Mouse (Mus musculus) embryonic facial prominence, embryonic 15.5 days (tissue): ENCODE results near the gene Thap12. TPM values are rescaled to one million over a fixed set of nuclear protein-coding genes. Genes with fewer than 3 reads are reported as not detected.

Experiments
- ATAC-seq: fragments of 200-750 bp; cut with Nextera tagmentation; 2 replicates; pipeline ENCODE4 v1.8.0; 2017; ENCODE audit warnings: low read depth, moderate TSS enrichment; ENCODE audit not compliant: insufficient number of reproducible peaks, low FRiP score, low TSS enrichment
- H3K27ac ChIP-seq: fragments of 300-500 bp; sonication (generic); replicated peaks from 2 replicates; pipeline ENCODE4 v1.5.1; 2015; ENCODE audit warnings: mild to moderate bottlenecking, inconsistent platforms
- H3K27me3 ChIP-seq: fragments of 300-500 bp; sonication (generic); 2 replicates; pipeline ENCODE4 v1.6.1; 2015; ENCODE audit warnings: inconsistent platforms
- H3K36me3 ChIP-seq: fragments of 300-500 bp; sonication (generic); 2 replicates; pipeline ENCODE4 v1.6.1; 2015; ENCODE audit warnings: mild to moderate bottlenecking, inconsistent platforms
- H3K4me1 ChIP-seq: fragments of 300-500 bp; sonication (generic); 2 replicates; pipeline ENCODE4 v1.6.1; 2015; ENCODE audit warnings: inconsistent platforms
- H3K4me2 ChIP-seq: fragments of 300-500 bp; sonication (generic); replicated peaks from 2 replicates; pipeline ENCODE4 v1.6.1; 2015; ENCODE audit warnings: mild to moderate bottlenecking, inconsistent platforms
- H3K4me3 ChIP-seq: fragments of 300-500 bp; sonication (generic); replicated peaks from 2 replicates; pipeline ENCODE4 v1.5.1; 2015; ENCODE audit warnings: mild to moderate bottlenecking, inconsistent platforms
- H3K9ac ChIP-seq: fragments of 300-500 bp; sonication (generic); 2 replicates; pipeline ENCODE4 v1.6.1; 2015; ENCODE audit warnings: inconsistent platforms
- H3K9me3 ChIP-seq: fragments of 300-500 bp; sonication (generic); replicated peaks from 2 replicates; pipeline ENCODE4 v1.6.1; 2016; ENCODE audit warnings: inconsistent platforms
- WGBS: fragments of 180-500 bp; shearing (Covaris S2); methylation state at CpG from one replicate; pipeline ENCODE4 v1.1.7; 2015; 5-methylcytosine and 5-hydroxymethylcytosine counted together
- polyA plus RNA-seq: library from polyadenylated mRNA; unstranded; fragments of >200 nt; fragmentation: Nextera tagmentation; extraction: Ambion mirVana; gene quantifications from 2 replicates; pipeline ENCODE4 v1.2.1, GENCODE M21; 2015

Thap12 gene
- polyA plus RNA-seq, 1 experiment from 2014 or later = 55.3 TPM

- H3K4me3 ChIP-seq = no peak overlapping the region
- no peak overlapping the region for H3K27ac ChIP-seq
- H3K9me3 ChIP-seq = no peaks in the 10 kb centered on the region
- H3K36me3 ChIP-seq = no peaks in the 10 kb centered on the region
- no peaks in the 10 kb centered on the region for H3K4me1 ChIP-seq
- H3K27me3 ChIP-seq = no peaks in the 10 kb centered on the region; the same call in 1 of the 2 replicates
- H3K4me2 ChIP-seq = no peak overlapping the region
- H3K9ac ChIP-seq = no peak overlapping the region
- WGBS = 82% methylated on average over 5 of the region's 5 CpGs
- ATAC-seq = no peak
Observed at GRCm38 (mm10) chr7:98760126-98760525, 57.2 kb downstream of the Thap12 start.

GRCm38 (mm10) chr7:98763911-98764310 lies 61.0 kb downstream of the Thap12 start:
- no peak overlapping the region for H3K4me2 ChIP-seq

GRCm38 (mm10) chr7:98767261-98767660 lies 64.4 kb downstream of the Thap12 start:
- 62% methylated on average over 6 of the region's 6 CpGs for WGBS
- Histone ChIP-seq H3K9ac (no peak overlapping the region), H3K4me3 (no peak overlapping the region), H3K4me1 (peaks cover 16% of the 10 kb centered on the region), H3K27ac (no peak overlapping the region), H3K27me3 (no peaks in the 10 kb centered on the region), H3K4me2 (no peak overlapping the region), H3K36me3 (no peaks in the 10 kb centered on the region), H3K9me3 (no peaks in the 10 kb centered on the region)
- no peak for ATAC-seq

More at GRCm38 (mm10) chr7:98763911-98764310, 61.0 kb downstream of the Thap12 start:
- Histone ChIP-seq H3K9ac (no peak overlapping the region), H3K4me3 (no peak overlapping the region), H3K4me1 (no peaks in the 10 kb centered on the region), H3K36me3 (no peaks in the 10 kb centered on the region), H3K27me3 (no peaks in the 10 kb centered on the region), H3K9me3 (no peaks in the 10 kb centered on the region), H3K27ac (no peak overlapping the region)
- no peak for ATAC-seq
- WGBS = 86% methylated on average over 10 of the region's 10 CpGs

Other genes starting within 250 kb of the Thap12 start
- gene Lrrc32, start 213.8 kb upstream of the Thap12 start, polyA plus RNA-seq = 7.3 and 8.1 TPM in 2 replicates
- 25.8 and 26.7 TPM in 2 replicates for gene Emsy, start 46.3 kb upstream of the Thap12 start, polyA plus RNA-seq
- 23.3 and 26.7 TPM in 2 replicates for gene Wnt11, start 132.0 kb downstream of the Thap12 start, polyA plus RNA-seq